In the genomic region with DNA sequence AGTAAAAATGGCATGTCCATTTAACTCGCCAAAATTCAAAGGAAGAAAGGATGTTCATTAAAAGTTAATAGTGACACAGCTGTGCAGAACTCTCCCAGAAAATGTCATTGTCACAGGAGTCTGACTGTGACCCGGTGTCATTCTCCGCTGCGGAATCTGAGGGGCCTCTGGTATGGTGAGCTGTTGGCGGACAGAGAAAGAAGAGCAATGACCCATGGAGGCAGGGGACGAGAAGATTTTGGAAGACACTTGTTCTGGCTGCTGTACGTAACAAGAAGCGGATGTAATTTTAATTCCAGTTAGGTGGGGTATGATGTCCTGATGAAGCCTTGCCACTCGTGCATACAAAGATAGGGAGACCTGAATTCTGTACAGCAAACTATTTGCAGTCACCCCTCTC, we compare ENCODE assay signal across 22 mouse cellular contexts.
A peak's percentile ranks its signal among the peaks of the same experiment; 100 is the strongest.
DNase-seq lines count a peak whose midpoint lies in the region; ATAC-seq and TF ChIP-seq lines count a peak whose summit lies in the region.
"Had no signal": no experiment of that assay in that cellular context is flagged by ENCODE, and none has a peak within 500 bp of the region (broad histone marks: within the 10 kb centered on the region; RNA-seq: fewer than 3 reads in every experiment).

No protein-coding gene starts in this region.

- DNase-seq in hindbrain, embryonic 11.5 days (ENCODE audit: low spot score) = no peak
- no peak for DNase-seq in hindbrain, embryonic 14.5 days (ENCODE audit: low spot score)
- DNase-seq in brain, embryonic 14.5 days (ENCODE audit: low read depth) = peak; percentile 23
- peak; percentile 42 to 57 for DNase-seq in cerebellum, adult 2 months
- DNase-seq in cerebellum, postnatal 25 days = peak; percentile 49 to 63
- DNase-seq in gastrocnemius, adult 2 months = no peak
- no peak for DNase-seq in Muller cell, postnatal 12 days (ENCODE audit: inconsistent ontology term)
- DNase-seq: adrenal gland, postnatal 25 days; gastrocnemius, postnatal 25 days; heart, adult 18-20 months; heart, postnatal 14 days; kidney, adult 2 months; left cerebral cortex, postnatal 4 days; lung, postnatal 4 days; midbrain, embryonic 14.5 days had no signal

- H3K4me2 ChIP-seq in hindbrain, embryonic 11.5 days (replicated peaks; ENCODE audit: low read depth, low read length) = no peak overlapping the region
- no peak overlapping the region for H3K4me2 ChIP-seq in hindbrain, embryonic 14.5 days (replicated peaks)
- H3K4me2 ChIP-seq: embryonic facial prominence, embryonic 15.5 days; heart, embryonic 12.5 days; hindbrain, embryonic 12.5 days; limb, embryonic 15.5 days; neural tube, embryonic 15.5 days had no signal

- TF ChIP-seq POLR2A in brain, embryonic 14.5 days (IDR thresholded peaks at IDR 0.05; ENCODE audit: borderline replicate concordance, extremely low read depth, insufficient read depth, insufficient read length, poor library complexity, severe bottlenecking) = no peak
- no peak for TF ChIP-seq POLR2A in cerebellum, adult 2 months (IDR thresholded peaks at IDR 0.05; ENCODE audit: borderline replicate concordance, insufficient read depth, low read length)

- no peaks in the 10 kb centered on the region for H3K4me1 ChIP-seq in hindbrain, embryonic 11.5 days (replicated peaks; ENCODE audit: control insufficient read depth, insufficient read depth, low read length)
- peaks cover 15% of the 10 kb centered on the region; the same call in 1 of the 2 replicates for H3K4me1 ChIP-seq in hindbrain, embryonic 14.5 days (replicated peaks; ENCODE audit: control insufficient read depth, insufficient read depth, low read length)
- no peaks in the 10 kb centered on the region; the same call in 1 of the 2 replicates for H3K4me1 ChIP-seq in cerebellum, adult 2 months (ENCODE audit: control insufficient read depth, insufficient read depth, low read length)
- H3K4me1 ChIP-seq: neural tube, embryonic 15.5 days had no signal

- no peak for TF ChIP-seq CTCF in brain, embryonic 14.5 days (IDR thresholded peaks at IDR 0.05; ENCODE audit: borderline replicate concordance, extremely low read depth, insufficient read depth, insufficient read length)
- TF ChIP-seq CTCF in cerebellum, adult 2 months (IDR thresholded peaks at IDR 0.05; ENCODE audit: borderline replicate concordance, insufficient read depth, low read depth, low read length) = no peak
- TF ChIP-seq CTCF in gastrocnemius, adult 2 months (IDR thresholded peaks at IDR 0.05) = no peak

- ATAC-seq in hindbrain, embryonic 11.5 days (ENCODE audit: low FRiP score) = 0 out of 2 replicates have a peak, but pooled peaks have one; percentile 49
- ATAC-seq in hindbrain, embryonic 14.5 days (ENCODE audit: low FRiP score) = no peak

- H3K4me3 ChIP-seq in hindbrain, embryonic 11.5 days (ENCODE audit: low read depth, low read length) = no peak overlapping the region
- no peak overlapping the region for H3K4me3 ChIP-seq in hindbrain, embryonic 14.5 days (replicated peaks; ENCODE audit: low read length)
- H3K4me3 ChIP-seq in cerebellum, adult 2 months (replicated peaks; ENCODE audit: insufficient read depth, low read depth, low read length) = peak overlapping the region; percentile 15
- H3K4me3 ChIP-seq in gastrocnemius, adult 2 months = no peak overlapping the region
- H3K4me3 ChIP-seq: embryonic facial prominence, embryonic 15.5 days; heart, embryonic 12.5 days; hindbrain, embryonic 12.5 days; limb, embryonic 15.5 days; neural tube, embryonic 15.5 days had no signal

- WGBS in hindbrain, embryonic 11.5 days = 55% methylated on average over 9 of the region's 9 CpGs
- 38% methylated on average over 9 of the region's 9 CpGs for WGBS in hindbrain, embryonic 14.5 days
- WGBS in cerebellum, adult 2 months = 31% methylated on average over 9 of the region's 9 CpGs

- no peaks in the 10 kb centered on the region for H3K9me3 ChIP-seq in hindbrain, embryonic 11.5 days (ENCODE audit: control insufficient read depth, low read length)
- H3K9me3 ChIP-seq in hindbrain, embryonic 14.5 days (ENCODE audit: control insufficient read depth, low read length) = no peaks in the 10 kb centered on the region
- H3K9me3 ChIP-seq: embryonic facial prominence, embryonic 15.5 days; heart, embryonic 12.5 days; hindbrain, embryonic 12.5 days; limb, embryonic 15.5 days; neural tube, embryonic 15.5 days had no signal

- H3K9ac ChIP-seq in hindbrain, embryonic 11.5 days (ENCODE audit: low read depth, low read length) = no peak overlapping the region
- no peak overlapping the region for H3K9ac ChIP-seq in hindbrain, embryonic 14.5 days
- H3K9ac ChIP-seq: embryonic facial prominence, embryonic 15.5 days; heart, embryonic 12.5 days; hindbrain, embryonic 12.5 days; limb, embryonic 15.5 days; neural tube, embryonic 15.5 days had no signal

- no peaks in the 10 kb centered on the region for H3K27me3 ChIP-seq in hindbrain, embryonic 11.5 days (ENCODE audit: control insufficient read depth, insufficient read depth, low read length)
- H3K27me3 ChIP-seq in hindbrain, embryonic 14.5 days (ENCODE audit: control insufficient read depth, insufficient read depth, low read length) = no peaks in the 10 kb centered on the region
- H3K27me3 ChIP-seq in cerebellum, adult 2 months (ENCODE audit: control insufficient read depth, insufficient read depth, low read length) = no peaks in the 10 kb centered on the region
- H3K27me3 ChIP-seq: embryonic facial prominence, embryonic 15.5 days; heart, embryonic 12.5 days; hindbrain, embryonic 12.5 days; limb, embryonic 15.5 days; neural tube, embryonic 15.5 days had no signal

- H3K36me3 ChIP-seq in hindbrain, embryonic 11.5 days (ENCODE audit: control insufficient read depth, insufficient read depth, low read length) = no peaks in the 10 kb centered on the region
- H3K36me3 ChIP-seq in hindbrain, embryonic 14.5 days (replicated peaks; ENCODE audit: control insufficient read depth, insufficient read depth) = no peaks in the 10 kb centered on the region
- H3K36me3 ChIP-seq: embryonic facial prominence, embryonic 15.5 days; heart, embryonic 12.5 days; hindbrain, embryonic 12.5 days; limb, embryonic 15.5 days; neural tube, embryonic 15.5 days had no signal

- H3K27ac ChIP-seq in hindbrain, embryonic 11.5 days (ENCODE audit: low read depth, low read length) = no peak overlapping the region
- no peak overlapping the region for H3K27ac ChIP-seq in hindbrain, embryonic 14.5 days
- H3K27ac ChIP-seq in cerebellum, adult 2 months (ENCODE audit: insufficient read depth, low read length) = peak overlapping the region; percentile 88
- H3K27ac ChIP-seq in gastrocnemius, adult 2 months = no peak overlapping the region
- H3K27ac ChIP-seq: embryonic facial prominence, embryonic 15.5 days; hindbrain, embryonic 12.5 days; kidney, postnatal 0 days; limb, embryonic 15.5 days; neural tube, embryonic 15.5 days; stomach, postnatal 0 days had no signal

- intact Hi-C loops in gastrocnemius, adult 2 months (cut with DNase I) = loop anchor here (5.0 kb wide), 2 partner anchors 38 to 78 kb away; no protein-coding TSS in a partner anchor

Comparison
In these comparisons a context has a peak if more than half of its experiments do, and no peak if none do; other contexts are left out.
1. DNase-seq: peak in brain, embryonic 14.5 days (single experiment), cerebellum, adult 2 months (2 of 2) and cerebellum, postnatal 25 days (2 of 2); none in hindbrain, embryonic 11.5 days (single experiment), hindbrain, embryonic 14.5 days (single experiment), gastrocnemius, adult 2 months (single experiment) and Muller cell, postnatal 12 days (single experiment).